Mouse (Mus musculus) spleen, adult 12 weeks (tissue): Measurements from ENCODE around the gene Gm20388.

ENCODE experiments used
- DNase-seq: peaks from one replicate; pipeline ENCODE4 v3.0.0; 2022; ENCODE audit warnings: low spot score

The Gm20388 gene

GRCm38 (mm10) chr8:122155964-122156363, 2245.3 kb downstream of the Gm20388 start:
- no peak for DNase-seq

DNA sequence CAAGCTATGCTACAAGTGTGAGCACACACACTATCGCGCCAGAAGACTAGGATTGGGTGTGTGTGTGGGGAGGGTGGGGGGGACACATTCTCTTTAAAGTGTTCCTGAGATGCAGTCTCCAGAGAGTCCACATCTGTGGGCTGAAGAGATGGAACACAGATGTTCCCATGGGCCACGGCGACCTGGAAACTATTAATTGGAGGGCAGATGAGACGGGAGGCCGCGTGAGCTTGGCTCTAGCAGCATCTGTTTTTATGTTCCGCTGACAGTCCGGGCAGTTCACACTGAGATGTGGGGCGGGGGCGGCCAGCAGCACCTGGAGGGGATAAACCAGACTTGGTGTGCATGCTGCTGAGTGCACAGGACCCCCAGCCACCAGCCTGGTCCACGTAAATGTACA, 2247.0 kb downstream of the Gm20388 start:
- DNase-seq: no peak

DNA sequence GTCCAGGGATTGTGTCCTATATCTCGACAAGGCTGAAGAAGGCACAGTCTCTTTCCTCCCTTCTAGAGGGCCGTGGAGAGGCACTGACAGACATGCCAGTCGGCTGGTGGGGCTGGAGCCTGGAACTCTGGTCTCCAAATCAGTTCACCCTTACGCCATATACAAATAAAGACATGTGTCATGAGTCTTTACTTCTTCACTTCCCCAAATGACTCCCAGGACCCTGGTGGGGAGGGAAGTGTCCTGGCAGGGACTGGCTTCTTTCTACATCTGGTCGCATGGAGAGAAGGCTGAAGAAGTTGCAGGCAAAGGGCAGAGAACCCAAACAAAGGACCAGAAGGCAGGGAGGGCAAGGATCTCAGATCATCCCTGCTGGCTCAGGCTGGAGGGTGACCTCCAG, 2249.5 kb downstream of the Gm20388 start:
- no peak for DNase-seq

DNA sequence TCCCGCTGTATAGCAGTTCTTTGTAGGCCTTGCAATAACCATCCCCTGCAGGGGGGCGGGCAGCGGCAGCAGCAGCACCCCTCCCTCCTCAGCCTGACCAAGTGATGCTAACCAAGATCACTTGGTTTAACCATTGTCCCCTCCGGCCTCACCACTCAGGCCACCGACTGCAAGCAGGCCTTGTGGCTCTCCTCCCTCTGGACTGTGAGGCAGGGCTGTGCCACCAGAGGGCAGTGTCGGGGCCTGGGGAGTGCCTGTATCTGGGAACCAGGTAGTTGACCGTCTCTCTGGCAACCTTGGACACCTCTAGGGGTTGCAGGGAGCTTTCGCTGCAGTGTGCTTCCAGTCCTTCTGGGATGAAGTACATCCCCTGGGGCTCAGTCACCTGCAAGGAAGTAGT, 2252.4 kb downstream of the Gm20388 start:
- DNase-seq: peak; percentile 31

DNA sequence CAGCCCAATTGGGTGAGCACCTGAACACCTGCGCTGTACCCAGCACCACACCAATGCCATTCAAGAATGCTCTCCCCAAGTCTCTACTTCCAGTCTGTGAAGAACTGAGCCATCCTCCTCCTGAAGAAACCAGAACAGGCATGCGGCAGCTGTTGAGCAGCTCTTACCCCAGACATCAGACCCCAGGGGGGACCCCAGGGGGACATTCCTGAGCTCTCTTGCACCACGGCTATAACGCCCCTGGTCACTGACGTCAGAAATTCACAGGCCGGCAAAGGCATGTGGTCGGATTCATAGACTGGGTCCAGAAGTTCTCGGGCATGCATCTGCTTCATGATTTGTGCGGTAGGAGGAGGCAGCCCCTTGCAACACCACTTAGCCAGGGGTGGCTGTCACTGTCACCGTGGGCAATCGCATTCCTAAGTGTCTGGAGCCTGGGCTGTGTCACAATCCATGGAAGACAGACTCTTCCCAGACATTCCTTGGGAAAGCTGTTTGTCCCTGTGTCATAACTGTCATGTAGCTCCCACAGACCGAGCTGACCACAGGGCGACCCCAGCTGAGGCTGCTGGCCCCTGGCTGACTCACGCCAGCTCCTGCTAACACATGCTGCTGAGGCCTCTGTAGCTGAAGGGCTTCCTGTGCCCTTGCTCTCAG, 2256.7 kb downstream of the Gm20388 start:
- DNase-seq: no peak

DNA sequence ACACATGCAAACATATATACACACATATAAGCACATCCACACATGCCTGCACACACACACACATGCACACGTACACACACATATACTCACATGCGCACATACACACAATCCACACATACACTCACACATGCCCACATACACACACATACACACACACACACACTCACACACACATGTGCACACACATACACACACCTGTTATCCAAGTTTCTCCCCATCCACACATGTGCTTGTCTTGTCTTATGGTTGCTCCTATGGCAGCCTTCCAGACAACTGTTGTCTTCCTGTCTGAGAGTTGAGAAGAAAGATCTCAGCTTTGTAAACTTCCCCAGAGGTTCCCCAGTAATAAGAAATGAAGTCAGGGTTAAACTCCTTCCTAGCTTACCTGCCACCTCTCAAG, 2258.8 kb downstream of the Gm20388 start:
- DNase-seq: no peak

DNA sequence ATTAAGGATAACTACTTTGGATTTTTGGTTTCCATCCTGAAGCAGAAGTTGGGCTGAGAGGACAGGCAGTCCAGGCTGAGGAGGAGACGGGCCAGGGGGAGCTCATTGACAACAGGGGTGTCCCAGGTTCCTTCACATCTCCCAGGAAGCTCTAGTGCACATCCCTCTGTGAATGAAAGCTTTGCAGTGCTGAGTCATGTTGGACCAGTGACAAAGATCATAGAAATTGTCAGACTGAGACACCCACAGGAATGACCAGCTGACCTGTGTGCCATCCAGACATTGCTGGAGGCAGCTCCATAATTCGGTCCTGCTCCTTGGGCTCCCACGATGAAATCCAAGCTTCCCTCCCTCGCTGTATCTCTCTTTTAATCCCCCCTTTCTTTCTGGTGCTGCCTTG, 2261.2 kb downstream of the Gm20388 start:
- no peak for DNase-seq

GRCm38 (mm10) chr8:122174133-122174930, 2263.7 kb downstream of the Gm20388 start:
- no peak for DNase-seq

DNA sequence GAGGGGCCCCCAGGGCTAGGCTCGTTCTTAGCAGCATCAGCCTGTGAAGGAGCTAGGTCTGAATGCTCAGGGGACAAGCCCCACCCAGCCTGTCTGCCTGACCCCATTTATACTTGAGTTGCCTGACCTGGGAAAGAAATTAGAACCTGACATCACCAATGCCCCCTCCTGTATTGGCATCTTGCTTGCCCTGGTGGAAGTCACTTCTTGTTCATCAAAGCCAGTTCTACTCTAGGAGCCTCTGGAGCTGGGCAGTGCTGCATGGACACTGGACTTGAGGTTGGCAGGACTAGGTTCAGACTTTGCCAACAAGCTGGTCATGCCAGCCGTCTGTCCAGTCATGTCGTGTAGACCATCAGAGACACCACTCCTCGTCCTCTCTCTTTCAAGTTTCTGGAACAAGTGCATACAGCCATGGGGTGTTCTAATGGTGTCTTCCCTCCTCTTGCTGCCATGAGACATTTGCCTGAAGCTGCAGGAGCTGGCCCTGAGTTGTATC, 2267.8 kb downstream of the Gm20388 start:
- DNase-seq: no peak

DNA sequence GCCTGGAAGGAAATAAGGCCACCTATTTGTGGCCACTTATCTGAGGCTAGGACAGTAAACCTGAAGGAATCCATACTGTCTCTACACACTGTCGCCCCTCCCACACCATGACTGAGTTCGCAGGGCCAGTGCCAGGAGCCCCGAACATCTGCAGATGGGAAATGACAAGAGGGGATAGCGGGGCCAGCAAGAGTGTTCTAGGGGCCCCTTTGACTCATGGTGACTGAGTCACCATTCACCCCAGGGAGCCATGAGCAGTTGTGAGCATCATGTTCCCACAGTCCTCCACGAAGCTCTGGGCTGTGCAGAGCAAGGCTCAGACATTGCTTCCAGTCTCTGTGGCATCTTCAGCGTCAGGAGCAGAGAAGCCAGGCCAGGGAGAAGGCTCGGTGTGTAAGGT, 2268.7 kb downstream of the Gm20388 start:
- no peak for DNase-seq

DNA sequence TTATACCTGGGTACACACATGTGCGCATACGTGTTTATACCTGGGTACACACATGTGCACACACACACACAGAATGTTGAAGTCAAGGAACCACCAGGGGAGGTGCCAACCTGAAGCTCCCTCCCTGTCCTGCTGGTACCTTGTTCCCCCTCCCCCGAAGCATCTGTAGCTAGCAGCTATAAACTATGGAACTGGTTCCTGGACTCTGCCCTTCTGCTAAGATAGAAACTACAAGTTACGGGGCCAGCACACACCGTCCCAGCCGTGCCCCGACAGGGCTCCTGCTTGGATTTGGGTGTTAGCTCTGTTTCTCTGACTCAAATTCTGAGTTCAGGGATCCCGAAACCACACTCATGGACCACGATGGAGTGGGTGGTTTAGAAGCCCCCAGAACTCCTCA, 2269.5 kb downstream of the Gm20388 start:
- DNase-seq: no peak

GRCm38 (mm10) chr8:122181414-122181813, 2270.8 kb downstream of the Gm20388 start:
- no peak for DNase-seq

GRCm38 (mm10) chr8:122181991-122182390, 2271.3 kb downstream of the Gm20388 start:
- no peak for DNase-seq

GRCm38 (mm10) chr8:122186363-122186974, 2275.8 kb downstream of the Gm20388 start:
- DNase-seq: no peak

DNA sequence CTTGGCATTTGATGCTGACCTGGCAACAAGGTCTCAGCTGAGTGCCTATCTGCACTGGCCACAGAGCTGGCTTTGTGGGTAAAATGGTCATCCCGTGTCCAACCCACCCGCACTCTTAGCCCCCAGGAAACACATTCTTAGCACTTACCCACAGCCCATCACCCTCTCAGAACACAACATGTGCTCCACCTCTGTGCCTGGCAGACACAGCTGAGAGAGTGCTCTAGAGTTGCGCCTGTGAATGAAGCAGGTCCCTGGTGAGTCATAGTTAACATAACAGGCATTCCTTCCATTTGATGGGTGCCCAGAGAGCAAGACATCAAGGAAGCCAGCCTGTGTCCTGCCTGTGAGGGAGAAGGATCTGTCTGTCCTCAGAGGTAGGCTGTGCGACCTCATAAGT, 2276.6 kb downstream of the Gm20388 start:
- DNase-seq: no peak

DNA sequence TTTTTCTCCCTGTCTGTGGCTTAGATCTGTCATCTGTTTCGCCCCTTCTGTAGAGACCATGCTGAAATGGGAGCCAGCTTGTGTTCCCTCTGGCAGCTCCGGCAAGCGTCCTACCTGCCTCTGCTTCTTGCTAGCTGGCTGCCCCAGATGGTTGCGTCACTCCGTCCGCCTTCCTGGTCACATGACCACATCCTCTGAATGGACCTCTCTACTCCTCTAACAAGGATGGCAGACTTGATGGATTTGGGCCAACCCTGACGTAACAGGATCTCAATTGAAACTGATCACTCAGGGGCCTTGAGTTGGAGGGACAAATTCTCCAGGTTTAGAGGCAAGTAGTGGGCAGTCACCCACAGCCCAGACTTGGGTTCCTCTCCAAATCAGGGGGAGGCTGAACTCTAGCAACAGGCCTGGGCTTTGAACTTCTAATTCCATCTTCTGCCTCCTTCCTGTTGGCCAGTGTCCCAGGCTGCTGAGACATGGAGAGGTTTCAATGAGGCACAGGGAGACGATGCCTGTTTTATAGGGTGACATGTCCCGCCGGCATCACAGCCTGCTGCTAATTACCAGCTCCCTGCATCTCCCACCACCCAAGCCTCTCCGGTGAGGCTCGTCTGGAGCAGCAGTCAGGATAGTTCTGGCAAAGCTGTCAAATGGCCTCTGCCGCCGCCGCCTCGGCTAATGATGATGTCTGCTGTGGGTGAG, 2279.9 kb downstream of the Gm20388 start:
- DNase-seq: no peak

- DNase-seq: no peak
Measured at GRCm38 (mm10) chr8:122191054-122191376, 2280.4 kb downstream of the Gm20388 start.

DNA sequence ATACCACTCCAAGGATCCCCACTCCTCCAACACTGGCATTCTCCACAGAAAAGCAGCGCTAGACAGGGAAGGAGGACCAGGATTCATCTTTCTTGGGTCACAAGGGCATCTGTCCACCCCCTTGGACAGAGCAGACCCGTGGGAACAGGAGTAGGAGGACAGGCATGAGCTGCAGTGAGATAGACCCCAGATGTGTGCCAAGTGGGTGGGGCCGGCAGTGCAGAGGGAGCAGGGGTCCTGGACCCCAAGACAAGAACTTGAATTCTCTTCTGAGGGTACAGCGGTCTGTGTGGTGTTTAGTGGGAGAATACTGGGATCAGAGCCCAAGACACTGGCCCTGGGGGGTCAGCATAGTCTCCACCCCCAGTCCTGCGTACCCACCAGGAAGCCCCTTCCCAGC, 2282.1 kb downstream of the Gm20388 start:
- DNase-seq: no peak

- no peak for DNase-seq
Measured at GRCm38 (mm10) chr8:122193521-122193920, 2282.9 kb downstream of the Gm20388 start.

DNA sequence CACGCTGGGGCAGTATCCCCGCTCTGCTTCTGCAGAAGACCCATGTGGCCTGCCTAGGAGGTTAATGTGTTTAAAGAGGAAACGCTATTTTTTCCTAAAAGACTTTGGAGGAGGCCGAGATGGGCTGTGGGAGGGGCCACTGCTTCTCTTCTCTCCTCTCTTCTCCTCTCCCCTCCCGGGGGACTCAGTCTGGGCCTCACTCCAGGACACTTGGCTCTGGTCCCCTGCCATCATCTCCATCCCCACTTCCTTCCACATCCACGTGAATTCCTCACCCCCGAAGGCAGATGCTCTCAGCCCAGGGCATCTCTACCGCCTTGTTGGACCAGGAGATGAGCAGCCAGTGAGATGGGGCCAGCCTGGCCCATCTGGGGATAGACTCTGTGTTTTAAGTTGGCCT, 2283.8 kb downstream of the Gm20388 start:
- DNase-seq: no peak

GRCm38 (mm10) chr8:122197342-122197741, 2286.7 kb downstream of the Gm20388 start:
- no peak for DNase-seq

DNA sequence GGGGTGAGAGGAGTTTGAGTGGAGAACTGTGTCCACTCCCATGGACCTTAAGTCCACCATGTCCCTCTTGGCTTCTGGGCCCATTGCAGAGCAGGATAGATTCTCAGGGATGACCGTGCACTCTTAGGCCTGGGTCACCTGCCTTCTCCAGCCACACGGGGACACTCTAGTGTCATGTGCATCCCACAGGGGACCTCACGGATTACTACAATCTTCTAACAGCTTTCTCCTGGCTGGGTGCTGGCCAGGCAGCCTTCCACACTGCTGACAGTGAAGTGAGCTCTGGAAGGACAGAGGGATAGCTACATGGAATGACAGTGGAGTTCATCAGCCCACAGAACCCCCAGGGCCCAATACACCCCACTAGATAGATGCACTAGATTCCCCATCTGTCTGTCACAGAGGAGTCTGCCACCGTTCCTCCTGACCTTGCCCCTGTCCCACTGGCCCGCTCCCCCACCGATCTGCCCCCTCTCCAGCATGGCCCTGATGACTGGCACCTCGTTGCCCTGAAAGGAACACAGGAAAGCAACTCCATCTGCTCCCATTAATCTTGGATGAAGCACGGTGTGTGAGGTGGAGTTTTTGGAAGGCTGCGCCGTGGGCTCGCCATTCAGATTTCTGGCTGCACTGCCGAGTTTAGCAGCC, 2287.9 kb downstream of the Gm20388 start:
- no peak for DNase-seq
